Mouse (Mus musculus) liver, embryonic 12.5 days (tissue): ENCODE results near the gene Dctn2. TPM values are rescaled to one million over a fixed set of nuclear protein-coding genes. Genes with fewer than 3 reads are reported as not detected.

Source experiments
- ATAC-seq: fragments of 200-750 bp; cut with Nextera tagmentation; 2 replicates; pipeline ENCODE4 v1.8.0; 2017; ENCODE audit warnings: moderate number of reproducible peaks, mild to moderate bottlenecking, moderate library complexity
- H3K27ac ChIP-seq: fragments of 300-500 bp; sonication (generic); 2 replicates; pipeline ENCODE4 v1.5.1; 2016; ENCODE audit warnings: mild to moderate bottlenecking
- H3K27me3 ChIP-seq: fragments of 300-500 bp; sonication (generic); replicated peaks from 2 replicates; pipeline ENCODE4 v1.6.1; 2016; ENCODE audit warnings: mild to moderate bottlenecking, moderate library complexity
- H3K36me3 ChIP-seq: fragments of 300-500 bp; sonication (generic); 2 replicates; pipeline ENCODE4 v1.6.1; 2016; ENCODE audit warnings: mild to moderate bottlenecking, moderate library complexity
- H3K4me1 ChIP-seq: fragments of 300-500 bp; sonication (generic); 2 replicates; pipeline ENCODE4 v1.6.1; 2016
- H3K4me2 ChIP-seq: fragments of 300-500 bp; sonication (generic); 2 replicates; pipeline ENCODE4 v1.6.1; 2016; ENCODE audit warnings: mild to moderate bottlenecking, moderate library complexity
- H3K4me3 ChIP-seq: fragments of 300-500 bp; sonication (generic); 2 replicates; pipeline ENCODE4 v1.5.1; 2016; ENCODE audit warnings: mild to moderate bottlenecking, moderate library complexity
- H3K9ac ChIP-seq: fragments of 300-500 bp; sonication (generic); 2 replicates; pipeline ENCODE4 v1.6.1; 2016; ENCODE audit warnings: mild to moderate bottlenecking, moderate library complexity
- H3K9me3 ChIP-seq: fragments of 300-500 bp; sonication (generic); replicated peaks from 2 replicates; pipeline ENCODE4 v1.6.1; 2016; ENCODE audit warnings: mild to moderate bottlenecking, moderate library complexity
- WGBS: fragments of 180-500 bp; shearing (Covaris S2); methylation state at CpG from one replicate; pipeline ENCODE4 v1.1.7; 2016; ENCODE audit not compliant: insufficient replicate concordance; 5-methylcytosine and 5-hydroxymethylcytosine counted together
- polyA plus RNA-seq: library from polyadenylated mRNA; unstranded; fragments of >200 nt; fragmentation: Nextera tagmentation; extraction: Ambion mirVana; gene quantifications from 2 replicates; pipeline ENCODE4 v1.2.1, GENCODE M21; 2016

The Dctn2 gene
- polyA plus RNA-seq, 1 experiment from 2014 or later, result 96.1 TPM

GRCm38 (mm10) chr10:127236541-127236940, 29.6 kb upstream of the Dctn2 start:
- H3K36me3 ChIP-seq, result no peaks in the 10 kb centered on the region
- H3K27ac ChIP-seq, result no peak overlapping the region
- H3K9me3 ChIP-seq, result no peaks in the 10 kb centered on the region
- H3K4me1 ChIP-seq, result no peaks in the 10 kb centered on the region
- H3K27me3 ChIP-seq, result peaks cover 74% of the 10 kb centered on the region
- WGBS, result 42% methylated on average over 9 of the region's 9 CpGs
- H3K9ac ChIP-seq, result no peak overlapping the region
- ATAC-seq, result no peak
- H3K4me2 ChIP-seq, result no peak overlapping the region
- H3K4me3 ChIP-seq, result no peak overlapping the region

GRCm38 (mm10) chr10:127238241-127238824, 27.8 kb upstream of the Dctn2 start:
- H3K9ac ChIP-seq, result no peak overlapping the region
- H3K36me3 ChIP-seq, result no peaks in the 10 kb centered on the region
- no peak overlapping the region for H3K4me3 ChIP-seq
- no peak overlapping the region for H3K27ac ChIP-seq
- 47% methylated on average over 18 of the region's 18 CpGs for WGBS
- H3K9me3 ChIP-seq, result no peaks in the 10 kb centered on the region
- ATAC-seq, result no peak
- H3K27me3 ChIP-seq, result peaks cover 87% of the 10 kb centered on the region
- H3K4me1 ChIP-seq, result no peaks in the 10 kb centered on the region
- H3K4me2 ChIP-seq, result no peak overlapping the region

- Histone ChIP-seq H3K27ac (no peak overlapping the region), H3K9ac (no peak overlapping the region), H3K27me3 (peaks cover 47% of the 10 kb centered on the region), H3K4me2 (no peak overlapping the region), H3K4me1 (no peaks in the 10 kb centered on the region), H3K36me3 (no peaks in the 10 kb centered on the region), H3K9me3 (no peaks in the 10 kb centered on the region), H3K4me3 (no peak overlapping the region)
- WGBS, result 40% methylated on average over 5 of the region's 5 CpGs
- ATAC-seq, result no peak
Observed at GRCm38 (mm10) chr10:127250810-127251209, 15.4 kb upstream of the Dctn2 start.

- H3K27ac ChIP-seq, result no peak overlapping the region
- no peak overlapping the region for H3K9ac ChIP-seq
- no peak overlapping the region for H3K4me3 ChIP-seq
- no peaks in the 10 kb centered on the region for H3K4me1 ChIP-seq
- H3K4me2 ChIP-seq, result peak overlapping the region; percentile 15; the same call in 1 of the 2 replicates
- H3K27me3 ChIP-seq, result peaks cover 55% of the 10 kb centered on the region
- H3K9me3 ChIP-seq, result no peaks in the 10 kb centered on the region
- H3K36me3 ChIP-seq, result no peaks in the 10 kb centered on the region
- 18% methylated on average over 14 of the region's 14 CpGs for WGBS
- no peak for ATAC-seq
Observed at GRCm38 (mm10) chr10:127255625-127256345, 10.4 kb upstream of the Dctn2 start.

- 52% methylated on average over 6 of the region's 6 CpGs for whole genome bisulfite sequencing
- Histone ChIP-seq H3K4me1 (peaks cover 6% of the 10 kb centered on the region), H3K9me3 (no peaks in the 10 kb centered on the region), H3K4me2 (no peak overlapping the region), H3K27me3 (peaks cover 66% of the 10 kb centered on the region), H3K27ac (no peak overlapping the region), H3K4me3 (no peak overlapping the region), H3K36me3 (no peaks in the 10 kb centered on the region), H3K9ac (no peak overlapping the region)
- ATAC-seq, result no peak
Observed at GRCm38 (mm10) chr10:127257790-127258189, 8.4 kb upstream of the Dctn2 start.

GRCm38 (mm10) chr10:127258489-127258888, 7.7 kb upstream of the Dctn2 start:
- Histone ChIP-seq H3K27me3 (peaks cover 69% of the 10 kb centered on the region), H3K4me2 (no peak overlapping the region), H3K36me3 (no peaks in the 10 kb centered on the region), H3K4me3 (no peak overlapping the region), H3K9ac (no peak overlapping the region), H3K9me3 (no peaks in the 10 kb centered on the region), H3K4me1 (peaks cover 12% of the 10 kb centered on the region), H3K27ac (no peak overlapping the region)
- ATAC-seq, result no peak
- WGBS, result 70% methylated on average over 8 of the region's 8 CpGs

GRCm38 (mm10) chr10:127261706-127262547, 4.2 kb upstream of the Dctn2 start:
- Histone ChIP-seq H3K27me3 (peaks cover 70% of the 10 kb centered on the region), H3K27ac (no peak overlapping the region), H3K9ac (no peak overlapping the region), H3K4me1 (peaks cover 19% of the 10 kb centered on the region), H3K4me3 (no peak overlapping the region; the same call in 1 of the 2 replicates), H3K4me2 (peak overlapping the region; percentile 76), H3K9me3 (no peaks in the 10 kb centered on the region), H3K36me3 (no peaks in the 10 kb centered on the region)
- WGBS, result 57% methylated on average over 15 of the region's 15 CpGs
- ATAC-seq, result no peak

GRCm38 (mm10) chr10:127262548-127263398, 3.4 kb upstream of the Dctn2 start, which contains the start of gene Kif5a:
TSS of gene Kif5a (minus strand) at chr10:127263348.
- no peak for ATAC-seq
- H3K4me3 ChIP-seq, result peak within 1 kb of the TSS; percentile 48
- H3K4me2 ChIP-seq, result peak within 1 kb of the TSS; percentile 76
- peak within 1 kb of the TSS; percentile 47 for H3K9ac ChIP-seq
- H3K9me3 ChIP-seq, result no peaks in the 10 kb centered on the region
- no peak within 1 kb of the TSS for H3K27ac ChIP-seq
- 3% methylated on average over 53 of the region's 53 CpGs for WGBS
- H3K36me3 ChIP-seq, result no peaks in the 10 kb centered on the region; the same call in 1 of the 2 replicates
- H3K27me3 ChIP-seq, result peaks cover 62% of the 10 kb centered on the region
- peaks cover 28% of the 10 kb centered on the region for H3K4me1 ChIP-seq

- Histone ChIP-seq H3K27ac (no peak overlapping the region), H3K4me1 (peaks cover 36% of the 10 kb centered on the region), H3K4me3 (no peak overlapping the region), H3K4me2 (0 out of 2 replicates have a peak overlapping the region, but pooled peaks have one; percentile 76), H3K27me3 (peaks cover 53% of the 10 kb centered on the region), H3K36me3 (peaks cover 8% of the 10 kb centered on the region), H3K9ac (no peak overlapping the region), H3K9me3 (no peaks in the 10 kb centered on the region)
- WGBS, result 69% methylated on average over 3 of the region's 3 CpGs
- ATAC-seq, result no peak
Observed at GRCm38 (mm10) chr10:127263631-127264030, 2.5 kb upstream of the Dctn2 start.

DNA sequence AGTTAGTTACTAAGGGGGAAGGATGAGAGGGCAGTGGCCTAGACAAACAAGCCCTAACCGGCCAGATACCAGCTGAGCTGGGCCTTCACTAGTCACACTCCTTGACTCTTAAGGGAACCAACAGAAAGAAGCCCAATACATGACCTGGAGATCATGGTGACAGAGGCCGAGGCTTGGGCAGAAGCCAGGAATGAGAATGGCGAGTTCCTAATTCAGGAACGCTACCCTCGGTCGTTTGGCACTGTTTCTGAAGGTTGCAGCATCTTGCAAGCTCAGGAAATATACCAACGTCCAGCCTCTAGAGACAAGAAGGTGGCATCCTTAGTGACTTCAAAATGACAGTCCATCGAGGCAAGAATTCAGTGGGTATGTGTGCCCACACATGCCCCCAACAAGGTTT, 1.8 kb upstream of the Dctn2 start:
- WGBS, result 70% methylated on average over 8 of the region's 8 CpGs
- Histone ChIP-seq H3K27ac (no peak overlapping the region), H3K27me3 (peaks cover 46% of the 10 kb centered on the region), H3K9me3 (no peaks in the 10 kb centered on the region), H3K4me3 (no peak overlapping the region), H3K36me3 (peaks cover 15% of the 10 kb centered on the region), H3K9ac (no peak overlapping the region), H3K4me2 (no peak overlapping the region), H3K4me1 (peaks cover 43% of the 10 kb centered on the region)
- ATAC-seq, result no peak

- Histone ChIP-seq H3K27me3 (peaks cover 43% of the 10 kb centered on the region), H3K4me1 (peaks cover 49% of the 10 kb centered on the region), H3K4me3 (no peak overlapping the region), H3K36me3 (peaks cover 20% of the 10 kb centered on the region), H3K9ac (no peak overlapping the region), H3K9me3 (no peaks in the 10 kb centered on the region), H3K27ac (no peak overlapping the region), H3K4me2 (no peak overlapping the region)
- 70% methylated on average over 4 of the region's 4 CpGs for WGBS
- no peak for ATAC-seq
Observed at GRCm38 (mm10) chr10:127264971-127265370, 1.2 kb upstream of the Dctn2 start.
